Comparison of ENCODE assay signal across 7 mouse cellular contexts in the genomic region with DNA sequence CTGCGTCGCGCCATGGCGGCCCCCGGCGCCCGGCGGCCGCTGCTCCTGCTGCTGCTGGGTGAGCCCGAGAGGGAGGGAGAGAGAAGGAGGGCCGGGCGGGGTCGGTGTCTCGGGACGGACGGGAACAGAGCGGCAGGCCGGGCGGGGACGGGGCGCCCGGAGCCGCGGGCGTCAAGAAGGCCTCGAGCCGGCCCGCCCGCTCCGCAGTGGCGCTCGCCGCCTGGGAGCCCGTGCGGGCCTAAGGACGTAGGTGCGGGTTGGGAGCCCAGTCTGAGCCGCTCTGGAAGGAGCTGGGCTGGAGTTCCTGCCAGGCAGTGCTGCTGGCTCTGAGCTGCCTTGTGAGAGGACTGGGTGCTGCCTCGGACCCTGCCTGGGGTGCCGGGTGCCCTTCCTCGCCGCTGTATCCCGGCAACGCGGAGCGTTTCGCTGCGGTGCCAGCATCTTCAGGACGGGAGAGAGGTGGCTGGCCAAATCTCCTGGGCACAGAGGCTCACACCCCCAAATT. TPM values are rescaled to one million over a fixed set of nuclear protein-coding genes. Genes with fewer than 3 reads are reported as not detected.
DNase-seq lines count a peak whose midpoint lies in the region; ATAC-seq and TF ChIP-seq lines count a peak whose summit lies in the region.

No protein-coding gene starts in this region.

- H3K36me3 ChIP-seq in spleen, adult 2 months (ENCODE audit: control insufficient read depth, insufficient read depth, low read length), result no peaks in the 10 kb centered on the region
- H3K36me3 ChIP-seq in embryonic facial prominence, embryonic 10.5 days (replicated peaks), result no peaks in the 10 kb centered on the region
- H3K36me3 ChIP-seq in hindbrain, embryonic 13.5 days, result 0 out of 2 replicates have a peak, but pooled peaks cover 3% of the 10 kb centered on the region

- no peak for DNase-seq in spleen, adult 2 months (ENCODE audit: low read depth in 1 of 2, low spot score in 2 of 2)
- no peak for DNase-seq in spleen, postnatal 36 days (ENCODE audit: low spot score in 2 of 2)
- DNase-seq in embryonic facial prominence, embryonic 10.5 days (ENCODE audit: low spot score), result no peak
- DNase-seq in lung, postnatal 25 days (ENCODE audit: low spot score), result peak; percentile 6
- DNase-seq in right cerebral cortex, postnatal 4 days, result no peak
- no peak for DNase-seq in thymus, adult 18-20 months

- WGBS in spleen, adult 2 months, result under 1% methylated on average over 43 of the region's 49 CpGs
- under 1% methylated on average over 49 of the region's 49 CpGs for WGBS in embryonic facial prominence, embryonic 10.5 days
- 1% methylated on average over 39 of the region's 49 CpGs for WGBS in hindbrain, embryonic 13.5 days

- TF ChIP-seq CTCF in spleen, adult 2 months (IDR thresholded peaks at IDR 0.05; ENCODE audit: extremely low read depth, insufficient read depth, insufficient read length, insufficient replicate concordance), result no peak

- peak overlapping the region; percentile 58 for H3K27ac ChIP-seq in spleen, adult 2 months (ENCODE audit: insufficient read depth, low read length)
- H3K27ac ChIP-seq in embryonic facial prominence, embryonic 10.5 days (replicated peaks), result peak overlapping the region; percentile 92
- peak overlapping the region; percentile 82 for H3K27ac ChIP-seq in hindbrain, embryonic 13.5 days

- H3K9ac ChIP-seq in hindbrain, embryonic 13.5 days, result peak overlapping the region; percentile 99

- H3K4me2 ChIP-seq in hindbrain, embryonic 13.5 days, result peak overlapping the region; percentile 94

- no peaks in the 10 kb centered on the region for H3K9me3 ChIP-seq in embryonic facial prominence, embryonic 10.5 days
- H3K9me3 ChIP-seq in hindbrain, embryonic 13.5 days, result no peaks in the 10 kb centered on the region

- no peaks in the 10 kb centered on the region for H3K27me3 ChIP-seq in spleen, adult 2 months (ENCODE audit: control insufficient read depth, insufficient read depth, low read length)
- no peaks in the 10 kb centered on the region for H3K27me3 ChIP-seq in embryonic facial prominence, embryonic 10.5 days (replicated peaks; ENCODE audit: low read depth, poor library complexity, severe bottlenecking)
- H3K27me3 ChIP-seq in hindbrain, embryonic 13.5 days, result no peaks in the 10 kb centered on the region

- no peak for TF ChIP-seq POLR2A in spleen, adult 2 months (IDR thresholded peaks at IDR 0.05; ENCODE audit: low read depth, low read length)

- H3K4me3 ChIP-seq in spleen, adult 2 months (ENCODE audit: extremely low read depth, insufficient read depth, insufficient read length), result peak overlapping the region; percentile 92
- H3K4me3 ChIP-seq in embryonic facial prominence, embryonic 10.5 days, result peak overlapping the region; percentile 100
- peak overlapping the region; percentile 100 for H3K4me3 ChIP-seq in hindbrain, embryonic 13.5 days

- H3K4me1 ChIP-seq in spleen, adult 2 months (ENCODE audit: control insufficient read depth, insufficient read depth, insufficient read length), result peaks cover 3% of the 10 kb centered on the region
- H3K4me1 ChIP-seq in embryonic facial prominence, embryonic 10.5 days, result peaks cover 13% of the 10 kb centered on the region
- peaks cover 35% of the 10 kb centered on the region for H3K4me1 ChIP-seq in hindbrain, embryonic 13.5 days (replicated peaks)

- ATAC-seq in hindbrain, embryonic 13.5 days (ENCODE audit: low FRiP score), result peak; percentile 81

RNA-seq across cellular contexts. Expression of gene Lamp1, which starts 0.5 kb away (rescaled TPM):
- 234 and 318 TPM in 2 replicates for polyA plus RNA-seq in spleen, adult 2 months (2012; rRNA removed)
- 183 TPM in 2 replicates for polyA plus RNA-seq in embryonic facial prominence, embryonic 10.5 days (2016; fragmentation: Nextera tagmentation; extraction: Ambion mirVana)
- 272 and 273 TPM in 2 replicates for polyA plus RNA-seq in hindbrain, embryonic 13.5 days (2015; fragmentation: Nextera tagmentation; extraction: Ambion mirVana)

RNA-seq across cellular contexts. Expression of gene Grtp1, which starts 41.0 kb away (rescaled TPM):
- 1.1 and 1.6 TPM in 2 replicates for polyA plus RNA-seq in spleen, adult 2 months (2012; rRNA removed)
- 15.3 and 15.4 TPM in 2 replicates for polyA plus RNA-seq in embryonic facial prominence, embryonic 10.5 days (2016; fragmentation: Nextera tagmentation; extraction: Ambion mirVana)
- polyA plus RNA-seq in hindbrain, embryonic 13.5 days (2015; fragmentation: Nextera tagmentation; extraction: Ambion mirVana), result 11.4 and 13.3 TPM in 2 replicates

RNA-seq across cellular contexts. Expression of gene Cul4a, which starts 54.0 kb away (rescaled TPM):
- 31.3 and 31.6 TPM in 2 replicates for polyA plus RNA-seq in spleen, adult 2 months (2012; rRNA removed)
- polyA plus RNA-seq in embryonic facial prominence, embryonic 10.5 days (2016; fragmentation: Nextera tagmentation; extraction: Ambion mirVana), result 90.3 and 96.0 TPM in 2 replicates
- 71.7 and 73.0 TPM in 2 replicates for polyA plus RNA-seq in hindbrain, embryonic 13.5 days (2015; fragmentation: Nextera tagmentation; extraction: Ambion mirVana)

RNA-seq across cellular contexts. Expression of gene Pcid2, which starts 54.2 kb away (rescaled TPM):
- 18.2 TPM in 2 replicates for polyA plus RNA-seq in spleen, adult 2 months (2012; rRNA removed)
- 57.8 and 59.2 TPM in 2 replicates for polyA plus RNA-seq in embryonic facial prominence, embryonic 10.5 days (2016; fragmentation: Nextera tagmentation; extraction: Ambion mirVana)
- polyA plus RNA-seq in hindbrain, embryonic 13.5 days (2015; fragmentation: Nextera tagmentation; extraction: Ambion mirVana), result 41.7 and 44.3 TPM in 2 replicates
